Mouse (Mus musculus) neural tube, embryonic 12.5 days (tissue): ENCODE results near the gene Ccdc63. TPM values are rescaled to one million over a fixed set of nuclear protein-coding genes. Genes with fewer than 3 reads are reported as not detected.
"Not testable (repeated sequence)": the region's sequence is repeated elsewhere in the genome, so short reads cannot be mapped to it uniquely, and the experiment has no call there.

Source experiments
- ATAC-seq: fragments of 200-750 bp; cut with Nextera tagmentation; 2 replicates; pipeline ENCODE4 v1.8.0; 2017; ENCODE audit warnings: low read depth, mild to moderate bottlenecking, moderate TSS enrichment, moderate library complexity; ENCODE audit not compliant: low FRiP score
- H3K27ac ChIP-seq: fragments of 300-500 bp; sonication (generic); 2 replicates; pipeline ENCODE4 v1.5.1; 2016
- H3K27me3 ChIP-seq: fragments of 300-500 bp; sonication (generic); replicated peaks from 2 replicates; pipeline ENCODE4 v1.6.1; 2016; ENCODE audit warnings: mild to moderate bottlenecking
- H3K36me3 ChIP-seq: fragments of 300-500 bp; sonication (generic); 2 replicates; pipeline ENCODE4 v1.6.1; 2016; ENCODE audit warnings: mild to moderate bottlenecking
- H3K4me1 ChIP-seq: fragments of 300-500 bp; sonication (generic); 2 replicates; pipeline ENCODE4 v1.6.1; 2016
- H3K4me2 ChIP-seq: fragments of 300-500 bp; sonication (generic); replicated peaks from 2 replicates; pipeline ENCODE4 v1.6.1; 2016; ENCODE audit warnings: mild to moderate bottlenecking
- H3K4me3 ChIP-seq: fragments of 300-500 bp; sonication (generic); 2 replicates; pipeline ENCODE4 v1.5.1; 2016
- H3K9ac ChIP-seq: fragments of 300-500 bp; sonication (generic); 2 replicates; pipeline ENCODE4 v1.6.1; 2016; ENCODE audit warnings: mild to moderate bottlenecking
- H3K9me3 ChIP-seq: fragments of 300-500 bp; sonication (generic); 2 replicates; pipeline ENCODE4 v1.6.1; 2016; ENCODE audit warnings: mild to moderate bottlenecking
- WGBS: fragments of 180-500 bp; shearing (Covaris S2); methylation state at CpG from one replicate; pipeline ENCODE4 v1.1.7; 2016; 5-methylcytosine and 5-hydroxymethylcytosine counted together
- polyA plus RNA-seq: library from polyadenylated mRNA; unstranded; fragments of >200 nt; fragmentation: Nextera tagmentation; extraction: Ambion mirVana; gene quantifications from 2 replicates; pipeline ENCODE4 v1.2.1, GENCODE M21; 2016

The Ccdc63 gene
- polyA plus RNA-seq, result not detected in 2 replicates

GRCm38 (mm10) chr5:122140723-122141122, at the start of gene Ccdc63:
Gene Ccdc63, minus strand, starts transcription at chr5:122140823.
- 95% methylated on average over 3 of the region's 3 CpGs for WGBS
- Histone ChIP-seq H3K27me3 (no peaks in the 10 kb centered on the region), H3K4me2 (no peak within 1 kb of the TSS), H3K4me1 (no peaks in the 10 kb centered on the region), H3K27ac (no peak within 1 kb of the TSS), H3K9ac (no peak within 1 kb of the TSS), H3K9me3 (no peaks in the 10 kb centered on the region), H3K4me3 (no peak within 1 kb of the TSS), H3K36me3 (no peaks in the 10 kb centered on the region)
- no peak for ATAC-seq

- Histone ChIP-seq H3K36me3 (no peaks in the 10 kb centered on the region), H3K27ac (no peak overlapping the region), H3K27me3 (no peaks in the 10 kb centered on the region), H3K9ac (no peak overlapping the region), H3K4me1 (no peaks in the 10 kb centered on the region), H3K9me3 (no peaks in the 10 kb centered on the region), H3K4me3 (no peak overlapping the region), H3K4me2 (no peak overlapping the region)
- ATAC-seq, result no peak
- WGBS, result 61% methylated on average over 3 of the region's 3 CpGs
These were observed 48.5 kb upstream of the Ccdc63 start for GRCm38 (mm10) chr5:122189115-122189514.

- H3K4me1 ChIP-seq, H3K9ac ChIP-seq, ATAC-seq, H3K9me3 ChIP-seq, H3K27ac ChIP-seq, H3K4me3 ChIP-seq, H3K36me3 ChIP-seq, H3K4me2 ChIP-seq, H3K27me3 ChIP-seq: not testable (repeated sequence)
- WGBS, result 94% methylated on average over 6 of the region's 6 CpGs
These were observed 44.2 kb upstream of the Ccdc63 start for GRCm38 (mm10) chr5:122184858-122185257.

GRCm38 (mm10) chr5:122184283-122184806, 43.7 kb upstream of the Ccdc63 start:
- 83% methylated on average over 7 of the region's 7 CpGs for WGBS
- H3K4me2 ChIP-seq, result no peak overlapping the region
- H3K4me3 ChIP-seq, result no peak overlapping the region
- H3K9me3 ChIP-seq, result no peaks in the 10 kb centered on the region
- no peaks in the 10 kb centered on the region for H3K36me3 ChIP-seq
- no peaks in the 10 kb centered on the region for H3K27me3 ChIP-seq
- no peak overlapping the region for H3K27ac ChIP-seq
- ATAC-seq, result no peak
- H3K4me1 ChIP-seq, result no peaks in the 10 kb centered on the region
- no peak overlapping the region for H3K9ac ChIP-seq

DNA sequence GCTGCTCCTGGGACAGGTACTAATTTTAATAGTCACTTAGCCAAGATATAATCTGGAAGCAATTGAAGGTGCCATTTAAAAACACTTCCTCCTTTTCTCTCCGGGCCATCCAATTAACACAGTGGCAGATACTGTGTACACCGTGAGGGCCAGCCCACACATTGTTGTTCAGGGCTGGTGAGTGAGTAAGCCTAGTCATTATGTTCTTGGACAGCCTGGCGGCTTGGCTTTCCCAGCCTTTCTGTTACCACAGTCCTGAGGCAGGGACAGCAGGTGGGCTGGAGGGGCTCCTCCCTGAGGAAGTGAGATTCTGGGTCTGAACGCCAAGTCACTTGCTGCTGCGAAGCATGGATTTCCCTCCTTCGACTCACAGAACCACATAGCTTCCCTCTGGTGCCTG, 39.0 kb upstream of the Ccdc63 start:
- no peak for ATAC-seq
- WGBS, result 52% methylated on average over 6 of the region's 6 CpGs
- H3K9me3 ChIP-seq, result no peaks in the 10 kb centered on the region
- no peak overlapping the region for H3K4me3 ChIP-seq
- no peak overlapping the region for H3K4me2 ChIP-seq
- H3K4me1 ChIP-seq, result no peaks in the 10 kb centered on the region
- peaks cover 21% of the 10 kb centered on the region for H3K36me3 ChIP-seq
- no peaks in the 10 kb centered on the region for H3K27me3 ChIP-seq
- H3K27ac ChIP-seq, result no peak overlapping the region
- H3K9ac ChIP-seq, result no peak overlapping the region

- Histone ChIP-seq H3K27ac (no peak overlapping the region), H3K4me2 (no peak overlapping the region), H3K9me3 (no peaks in the 10 kb centered on the region), H3K9ac (no peak overlapping the region), H3K4me3 (no peak overlapping the region), H3K36me3 (peaks cover 44% of the 10 kb centered on the region), H3K27me3 (no peaks in the 10 kb centered on the region), H3K4me1 (no peaks in the 10 kb centered on the region)
- WGBS, result 33% methylated on average over 1 of the region's 1 CpGs
- no peak for ATAC-seq
These were observed 35.8 kb upstream of the Ccdc63 start for GRCm38 (mm10) chr5:122176398-122176797.

GRCm38 (mm10) chr5:122175961-122176360, 35.3 kb upstream of the Ccdc63 start:
- Histone ChIP-seq H3K9ac (no peak overlapping the region), H3K9me3 (no peaks in the 10 kb centered on the region), H3K4me2 (no peak overlapping the region), H3K4me3 (no peak overlapping the region), H3K27ac (no peak overlapping the region), H3K27me3 (no peaks in the 10 kb centered on the region), H3K4me1 (no peaks in the 10 kb centered on the region), H3K36me3 (peaks cover 49% of the 10 kb centered on the region)
- no peak for ATAC-seq
- 91% methylated on average over 7 of the region's 7 CpGs for WGBS

- H3K36me3 ChIP-seq, result peaks cover 54% of the 10 kb centered on the region
- ATAC-seq, result no peak
- H3K27ac ChIP-seq, result no peak overlapping the region
- no peaks in the 10 kb centered on the region for H3K9me3 ChIP-seq
- H3K4me3 ChIP-seq, result no peak overlapping the region
- no peaks in the 10 kb centered on the region for H3K27me3 ChIP-seq
- no peak overlapping the region for H3K9ac ChIP-seq
- 73% methylated on average over 2 of the region's 2 CpGs for WGBS
- H3K4me1 ChIP-seq, result no peaks in the 10 kb centered on the region
- H3K4me2 ChIP-seq, result no peak overlapping the region
These were observed 34.8 kb upstream of the Ccdc63 start for GRCm38 (mm10) chr5:122175402-122175801.

DNA sequence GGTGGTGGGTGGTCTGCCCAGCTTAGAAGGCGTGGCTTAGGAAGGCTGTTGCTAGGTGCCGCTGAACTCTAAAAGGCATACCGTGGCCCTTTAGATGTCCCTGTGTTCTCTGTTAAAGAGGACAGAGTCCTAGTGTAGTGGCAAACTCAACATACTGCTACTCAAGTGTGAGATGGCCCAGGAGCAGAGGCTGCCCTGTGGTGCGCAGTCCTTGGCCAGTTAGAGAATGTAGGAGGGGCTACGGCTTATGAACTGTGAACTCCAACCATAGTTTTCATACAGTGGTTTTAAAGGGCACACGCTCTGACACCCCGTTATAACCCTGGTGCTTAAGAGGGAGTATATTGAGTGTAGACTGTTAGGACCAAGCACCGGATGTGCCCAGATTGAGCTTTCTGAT, 30.4 kb upstream of the Ccdc63 start:
- H3K27me3 ChIP-seq, result no peaks in the 10 kb centered on the region
- H3K4me3 ChIP-seq, result no peak overlapping the region
- 93% methylated on average over 8 of the region's 8 CpGs for WGBS
- H3K9ac ChIP-seq, result no peak overlapping the region
- peaks cover 13% of the 10 kb centered on the region for H3K4me1 ChIP-seq
- H3K4me2 ChIP-seq, result no peak overlapping the region
- no peak for ATAC-seq
- H3K27ac ChIP-seq, result no peak overlapping the region
- H3K9me3 ChIP-seq, result no peaks in the 10 kb centered on the region
- H3K36me3 ChIP-seq, result peaks cover 73% of the 10 kb centered on the region

DNA sequence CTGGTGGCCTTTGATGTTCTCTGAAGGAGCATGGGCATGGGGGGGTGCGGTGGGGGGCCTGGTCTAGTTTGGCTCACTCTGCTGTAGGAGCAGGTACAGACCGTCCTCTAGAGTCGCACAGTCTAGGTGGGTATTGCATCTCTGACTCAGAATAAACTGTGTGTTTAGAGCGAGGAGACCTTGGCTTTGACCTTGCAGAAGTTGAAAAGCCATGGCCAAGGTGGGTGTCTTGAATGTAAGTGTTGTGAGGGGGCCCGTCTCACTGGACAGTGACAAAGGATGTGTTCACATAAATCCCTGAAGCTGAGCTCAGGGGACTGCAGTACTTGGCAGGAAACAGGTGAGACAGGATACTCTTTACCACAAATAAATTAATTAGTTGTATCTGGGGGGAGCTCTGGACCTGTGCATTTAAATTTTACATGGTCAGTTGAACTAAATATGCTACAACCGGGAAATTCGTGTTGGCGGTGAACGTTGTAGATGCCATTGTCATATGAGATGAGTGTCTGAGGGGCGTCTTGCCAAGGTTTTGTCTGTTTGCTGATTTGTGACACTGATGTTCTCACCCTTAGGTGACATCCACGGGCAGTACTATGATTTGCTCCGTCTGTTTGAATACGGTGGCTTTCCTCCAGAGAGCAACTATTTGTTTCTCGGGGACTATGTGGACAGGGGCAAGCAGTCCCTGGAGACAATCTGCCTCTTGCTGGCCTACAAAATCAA, 27.9 kb upstream of the Ccdc63 start:
- Histone ChIP-seq H3K4me2 (no peak overlapping the region), H3K27me3 (no peaks in the 10 kb centered on the region), H3K36me3 (peaks cover 76% of the 10 kb centered on the region), H3K27ac (no peak overlapping the region), H3K4me3 (no peak overlapping the region), H3K9ac (no peak overlapping the region), H3K9me3 (no peaks in the 10 kb centered on the region), H3K4me1 (peaks cover 38% of the 10 kb centered on the region)
- ATAC-seq, result no peak
- 92% methylated on average over 14 of the region's 14 CpGs for WGBS

DNA sequence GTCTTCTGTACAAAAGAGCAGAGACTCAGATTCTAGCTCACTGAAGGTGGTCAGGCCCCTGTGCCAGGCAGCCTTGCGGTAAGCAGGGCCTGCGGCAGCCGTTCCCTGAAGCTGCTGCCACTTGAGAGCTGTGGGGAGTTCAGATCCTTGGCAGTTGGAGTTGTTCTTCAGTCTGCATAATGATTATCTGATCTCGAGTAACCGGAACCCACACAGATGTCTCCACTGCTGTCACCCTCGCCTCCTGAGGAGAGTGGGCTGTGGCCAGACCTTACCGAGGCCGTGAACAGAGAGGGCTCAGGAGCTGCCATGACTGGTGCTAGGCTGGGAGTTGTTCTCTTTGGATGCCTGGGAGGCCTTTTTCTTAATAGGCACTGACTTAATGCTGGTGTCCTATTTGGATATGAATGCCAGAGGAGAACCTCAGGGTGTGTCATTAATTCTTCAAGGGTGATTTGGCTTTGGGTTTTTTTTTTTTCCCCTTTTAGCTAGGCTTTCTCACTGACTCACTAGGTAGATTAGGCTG, 26.1 kb upstream of the Ccdc63 start:
- WGBS, result 61% methylated on average over 8 of the region's 8 CpGs
- no peak overlapping the region; the same call in 1 of the 2 replicates for H3K27ac ChIP-seq
- peaks cover 72% of the 10 kb centered on the region for H3K36me3 ChIP-seq
- H3K4me3 ChIP-seq, result no peak overlapping the region
- ATAC-seq, result no peak
- H3K4me2 ChIP-seq, result peak overlapping the region; percentile 21; the same call in 1 of the 2 replicates
- no peak overlapping the region for H3K9ac ChIP-seq
- no peaks in the 10 kb centered on the region for H3K9me3 ChIP-seq
- no peaks in the 10 kb centered on the region for H3K27me3 ChIP-seq
- peaks cover 56% of the 10 kb centered on the region for H3K4me1 ChIP-seq

- no peak overlapping the region for H3K27ac ChIP-seq
- WGBS, result 70% methylated on average over 6 of the region's 6 CpGs
- no peak overlapping the region for H3K9ac ChIP-seq
- ATAC-seq, result no peak
- peaks cover 69% of the 10 kb centered on the region for H3K4me1 ChIP-seq
- no peaks in the 10 kb centered on the region for H3K9me3 ChIP-seq
- no peak overlapping the region for H3K4me3 ChIP-seq
- H3K27me3 ChIP-seq, result no peaks in the 10 kb centered on the region
- H3K4me2 ChIP-seq, result 0 out of 2 replicates have a peak overlapping the region, but pooled peaks have one; percentile 9
- peaks cover 67% of the 10 kb centered on the region for H3K36me3 ChIP-seq
These were observed 24.8 kb upstream of the Ccdc63 start for GRCm38 (mm10) chr5:122165233-122165915.
